In genomic region chr14:55189351-55189769, GRCm38 (mm10) we compare ENCODE assay signal across 9 mouse cellular contexts. TPM values are rescaled to one million over a fixed set of nuclear protein-coding genes. Genes with fewer than 3 reads are reported as not detected.
DNase-seq lines count a peak whose midpoint lies in the region; ATAC-seq lines count a peak whose summit lies in the region.
"Had no signal": no experiment of that assay in that cellular context is flagged by ENCODE, and none has a peak within 500 bp of the region (broad histone marks: within the 10 kb centered on the region; RNA-seq: fewer than 3 reads in every experiment).

No protein-coding gene starts in this region.

- no peak for DNase-seq in kidney, adult 18-20 months
- peak; percentile 60 to 83 for DNase-seq in frontal cortex, postnatal 10 days (ENCODE audit: low spot score in 2 of 2)
- peak; percentile 50 to 86 for DNase-seq in left cerebral cortex, adult 8-10 months (ENCODE audit: low spot score in 2 of 2)
- DNase-seq in right cerebral cortex, adult 2 months (ENCODE audit: low spot score in 2 of 2) = peak; percentile 77 to 78
- no peak for DNase-seq in spleen, postnatal 4 days (ENCODE audit: low spot score in 2 of 2)
- DNase-seq in gastrocnemius, postnatal 10 days = no peak
- no peak for DNase-seq in gastrocnemius, postnatal 25 days

- H3K9ac ChIP-seq in kidney, embryonic 15.5 days = no peak overlapping the region
- H3K9ac ChIP-seq: neural tube, embryonic 12.5 days had no signal

- no peaks in the 10 kb centered on the region for H3K36me3 ChIP-seq in kidney, embryonic 15.5 days
- H3K36me3 ChIP-seq: neural tube, embryonic 12.5 days had no signal

- peak; percentile 76; the same call in 1 of the 2 replicates for ATAC-seq in kidney, embryonic 15.5 days (replicated peaks; ENCODE audit: low FRiP score)

- H3K27me3 ChIP-seq in kidney, embryonic 15.5 days = no peaks in the 10 kb centered on the region

- H3K9me3 ChIP-seq in kidney, embryonic 15.5 days (replicated peaks) = no peaks in the 10 kb centered on the region

- peaks cover 23% of the 10 kb centered on the region for H3K4me1 ChIP-seq in kidney, embryonic 15.5 days
- H3K4me1 ChIP-seq: neural tube, embryonic 12.5 days had no signal

- no peak overlapping the region for H3K4me3 ChIP-seq in kidney, embryonic 15.5 days (replicated peaks)
- H3K4me3 ChIP-seq: neural tube, embryonic 12.5 days had no signal

- H3K4me2 ChIP-seq in kidney, embryonic 15.5 days = no peak overlapping the region
- H3K4me2 ChIP-seq: neural tube, embryonic 12.5 days had no signal

- WGBS in kidney, embryonic 15.5 days = 19% methylated on average over 9 of the region's 9 CpGs

- no peak overlapping the region for H3K27ac ChIP-seq in kidney, embryonic 15.5 days
- H3K27ac ChIP-seq: neural tube, embryonic 12.5 days had no signal

RNA-seq across cellular contexts. Expression of gene Dhrs2, which starts 32.4 kb away (rescaled TPM):
- polyA plus RNA-seq in kidney, embryonic 15.5 days (2015; fragmentation: Nextera tagmentation; extraction: Ambion mirVana) = 0.23 TPM in 1 of 2 replicates, not detected in the other
- not detected for total RNA-seq in left cerebral cortex, adult 8-10 months (2022)
- total RNA-seq in gastrocnemius, postnatal 10 days (2021) = not detected
- total RNA-seq in gastrocnemius, postnatal 25 days (2021) = not detected

Comparison
In these comparisons a context has a peak if more than half of its experiments do, and no peak if none do; other contexts are left out.
1. DNase-seq: peak in frontal cortex, postnatal 10 days (2 of 2), left cerebral cortex, adult 8-10 months (2 of 2) and right cerebral cortex, adult 2 months (2 of 2); none in kidney, adult 18-20 months (single experiment), spleen, postnatal 4 days (0 of 2), gastrocnemius, postnatal 10 days (single experiment) and gastrocnemius, postnatal 25 days (single experiment).